Mouse (Mus musculus): ENCODE results near the gene Cdc7. TPM values are rescaled to one million over a fixed set of nuclear protein-coding genes. Genes with fewer than 3 reads are reported as not detected.

The Cdc7 gene
- polyA plus RNA-seq, 1 experiment from 2014 or later, result 39.3 TPM

- Histone ChIP-seq H3K36me3 (replicated peaks; ENCODE audit: control insufficient read depth, insufficient read depth) (no peaks in the 10 kb centered on the region), H3K4me3 (replicated peaks; ENCODE audit: low read length) (no peak overlapping the region), H3K27me3 (ENCODE audit: control insufficient read depth, insufficient read depth, low read length) (no peaks in the 10 kb centered on the region), H3K27ac (no peak overlapping the region), H3K4me2 (replicated peaks) (no peak overlapping the region), H3K9me3 (ENCODE audit: control insufficient read depth, low read length) (no peaks in the 10 kb centered on the region), H3K9ac (no peak overlapping the region), H3K4me1 (replicated peaks; ENCODE audit: control insufficient read depth, insufficient read depth, low read length) (no peaks in the 10 kb centered on the region)
- 98% methylated on average over 3 of the region's 3 CpGs for WGBS
- no peak for DNase-seq (ENCODE audit: low spot score)
- ATAC-seq (ENCODE audit: low FRiP score), result no peak
These were observed 45.6 kb downstream of the Cdc7 start for GRCm38 (mm10) chr5:107009721-107010120.

DNA sequence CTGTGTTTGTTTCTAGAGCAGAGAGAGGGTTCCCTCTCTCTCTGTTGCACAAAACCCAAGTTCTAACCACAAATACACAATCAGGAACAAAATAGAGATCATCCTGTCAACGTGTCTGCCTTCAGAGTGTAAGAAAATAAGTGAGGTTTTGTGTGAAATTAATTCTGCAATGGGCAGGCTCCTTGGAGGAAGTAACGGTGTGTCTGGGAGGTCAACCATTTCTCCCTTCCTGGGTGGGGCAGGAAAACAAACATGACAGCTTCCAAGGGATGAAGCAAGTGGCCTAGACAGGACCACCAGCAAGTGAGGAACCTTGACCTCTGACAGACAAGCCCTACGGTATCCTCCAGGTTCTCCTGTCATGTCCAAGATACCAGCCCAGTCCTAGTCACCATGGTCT lies 46.2 kb downstream of the Cdc7 start:
- H3K4me1 ChIP-seq (replicated peaks; ENCODE audit: control insufficient read depth, insufficient read depth, low read length), result no peaks in the 10 kb centered on the region
- no peaks in the 10 kb centered on the region for H3K9me3 ChIP-seq (ENCODE audit: control insufficient read depth, low read length)
- H3K9ac ChIP-seq, result no peak overlapping the region
- WGBS, result 81% methylated on average over 3 of the region's 3 CpGs
- no peaks in the 10 kb centered on the region for H3K27me3 ChIP-seq (ENCODE audit: control insufficient read depth, insufficient read depth, low read length)
- ATAC-seq (ENCODE audit: low FRiP score) (no peak), DNase-seq (ENCODE audit: low spot score) (no peak)
- no peak overlapping the region for H3K4me2 ChIP-seq (replicated peaks)
- no peak overlapping the region for H3K4me3 ChIP-seq (replicated peaks; ENCODE audit: low read length)
- H3K27ac ChIP-seq, result no peak overlapping the region
- H3K36me3 ChIP-seq (replicated peaks; ENCODE audit: control insufficient read depth, insufficient read depth), result no peaks in the 10 kb centered on the region

GRCm38 (mm10) chr5:107011316-107012029 lies 47.4 kb downstream of the Cdc7 start:
- Histone ChIP-seq H3K9ac (no peak overlapping the region), H3K4me2 (replicated peaks) (no peak overlapping the region), H3K27ac (no peak overlapping the region), H3K36me3 (replicated peaks; ENCODE audit: control insufficient read depth, insufficient read depth) (no peaks in the 10 kb centered on the region), H3K27me3 (ENCODE audit: control insufficient read depth, insufficient read depth, low read length) (no peaks in the 10 kb centered on the region), H3K4me1 (replicated peaks; ENCODE audit: control insufficient read depth, insufficient read depth, low read length) (no peaks in the 10 kb centered on the region), H3K4me3 (replicated peaks; ENCODE audit: low read length) (no peak overlapping the region), H3K9me3 (ENCODE audit: control insufficient read depth, low read length) (no peaks in the 10 kb centered on the region)
- no peak for ATAC-seq (ENCODE audit: low FRiP score)
- DNase-seq (ENCODE audit: low spot score), result no peak
- WGBS, result 62% methylated on average over 7 of the region's 7 CpGs

GRCm38 (mm10) chr5:107012030-107012715 lies 48.1 kb downstream of the Cdc7 start:
- DNase-seq (ENCODE audit: low spot score) (no peak), ATAC-seq (ENCODE audit: low FRiP score) (no peak)
- WGBS, result 54% methylated on average over 11 of the region's 11 CpGs
- Histone ChIP-seq H3K27me3 (ENCODE audit: control insufficient read depth, insufficient read depth, low read length) (no peaks in the 10 kb centered on the region), H3K9me3 (ENCODE audit: control insufficient read depth, low read length) (no peaks in the 10 kb centered on the region), H3K4me1 (replicated peaks; ENCODE audit: control insufficient read depth, insufficient read depth, low read length) (no peaks in the 10 kb centered on the region), H3K27ac (no peak overlapping the region), H3K4me3 (replicated peaks; ENCODE audit: low read length) (no peak overlapping the region), H3K4me2 (replicated peaks) (no peak overlapping the region), H3K36me3 (replicated peaks; ENCODE audit: control insufficient read depth, insufficient read depth) (no peaks in the 10 kb centered on the region), H3K9ac (no peak overlapping the region)

- H3K4me1 ChIP-seq (replicated peaks; ENCODE audit: control insufficient read depth, insufficient read depth, low read length), result no peaks in the 10 kb centered on the region
- H3K9me3 ChIP-seq (ENCODE audit: control insufficient read depth, low read length), result no peaks in the 10 kb centered on the region
- no peaks in the 10 kb centered on the region for H3K27me3 ChIP-seq (ENCODE audit: control insufficient read depth, insufficient read depth, low read length)
- DNase-seq (ENCODE audit: low spot score) (no peak), ATAC-seq (ENCODE audit: low FRiP score) (no peak)
- H3K36me3 ChIP-seq (replicated peaks; ENCODE audit: control insufficient read depth, insufficient read depth), result no peaks in the 10 kb centered on the region
- H3K4me3 ChIP-seq (replicated peaks; ENCODE audit: low read length), result no peak overlapping the region
- no peak overlapping the region for H3K9ac ChIP-seq
- no peak overlapping the region for H3K27ac ChIP-seq
- WGBS, result 66% methylated on average over 2 of the region's 2 CpGs
- no peak overlapping the region for H3K4me2 ChIP-seq (replicated peaks)
These were observed 49.3 kb downstream of the Cdc7 start for GRCm38 (mm10) chr5:107013393-107013792.

- H3K4me1 ChIP-seq (replicated peaks; ENCODE audit: control insufficient read depth, insufficient read depth, low read length), result no peaks in the 10 kb centered on the region
- WGBS, result 89% methylated on average over 7 of the region's 7 CpGs
- no peaks in the 10 kb centered on the region for H3K36me3 ChIP-seq (replicated peaks; ENCODE audit: control insufficient read depth, insufficient read depth)
- no peaks in the 10 kb centered on the region for H3K27me3 ChIP-seq (ENCODE audit: control insufficient read depth, insufficient read depth, low read length)
- ATAC-seq (ENCODE audit: low FRiP score) (no peak), DNase-seq (ENCODE audit: low spot score) (no peak)
- no peak overlapping the region for H3K4me3 ChIP-seq (replicated peaks; ENCODE audit: low read length)
- no peak overlapping the region for H3K27ac ChIP-seq
- H3K4me2 ChIP-seq (replicated peaks), result no peak overlapping the region
- H3K9ac ChIP-seq, result no peak overlapping the region
- no peaks in the 10 kb centered on the region for H3K9me3 ChIP-seq (ENCODE audit: control insufficient read depth, low read length)
These were observed 50.0 kb downstream of the Cdc7 start for GRCm38 (mm10) chr5:107014146-107014545.

DNA sequence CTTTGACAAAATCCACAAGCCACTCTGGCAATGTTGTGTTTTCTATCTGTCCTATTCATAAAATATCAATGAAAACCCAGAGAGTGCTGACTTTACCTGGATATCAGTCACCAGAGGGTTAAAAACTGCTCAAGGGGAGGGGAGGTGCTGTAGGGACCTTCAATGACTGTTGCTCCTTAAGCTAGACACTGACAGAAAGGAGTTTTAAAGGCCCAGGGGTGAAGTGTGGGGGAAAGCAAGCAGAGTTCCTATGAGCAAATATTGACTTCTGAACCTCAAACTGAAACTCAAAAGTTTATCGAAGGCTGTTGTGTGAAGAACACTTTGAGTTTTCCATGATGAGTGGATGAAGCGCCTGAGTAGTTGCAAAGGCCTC lies 50.9 kb downstream of the Cdc7 start:
- no peak for DNase-seq (ENCODE audit: low spot score)
- Histone ChIP-seq H3K9me3 (ENCODE audit: control insufficient read depth, low read length) (no peaks in the 10 kb centered on the region), H3K4me3 (replicated peaks; ENCODE audit: low read length) (no peak overlapping the region), H3K27me3 (ENCODE audit: control insufficient read depth, insufficient read depth, low read length) (no peaks in the 10 kb centered on the region), H3K4me1 (replicated peaks; ENCODE audit: control insufficient read depth, insufficient read depth, low read length) (no peaks in the 10 kb centered on the region), H3K27ac (no peak overlapping the region), H3K9ac (no peak overlapping the region), H3K36me3 (replicated peaks; ENCODE audit: control insufficient read depth, insufficient read depth) (no peaks in the 10 kb centered on the region), H3K4me2 (replicated peaks) (no peak overlapping the region)
- ATAC-seq (ENCODE audit: low FRiP score), result no peak
- 81% methylated on average over 2 of the region's 2 CpGs for WGBS

DNA sequence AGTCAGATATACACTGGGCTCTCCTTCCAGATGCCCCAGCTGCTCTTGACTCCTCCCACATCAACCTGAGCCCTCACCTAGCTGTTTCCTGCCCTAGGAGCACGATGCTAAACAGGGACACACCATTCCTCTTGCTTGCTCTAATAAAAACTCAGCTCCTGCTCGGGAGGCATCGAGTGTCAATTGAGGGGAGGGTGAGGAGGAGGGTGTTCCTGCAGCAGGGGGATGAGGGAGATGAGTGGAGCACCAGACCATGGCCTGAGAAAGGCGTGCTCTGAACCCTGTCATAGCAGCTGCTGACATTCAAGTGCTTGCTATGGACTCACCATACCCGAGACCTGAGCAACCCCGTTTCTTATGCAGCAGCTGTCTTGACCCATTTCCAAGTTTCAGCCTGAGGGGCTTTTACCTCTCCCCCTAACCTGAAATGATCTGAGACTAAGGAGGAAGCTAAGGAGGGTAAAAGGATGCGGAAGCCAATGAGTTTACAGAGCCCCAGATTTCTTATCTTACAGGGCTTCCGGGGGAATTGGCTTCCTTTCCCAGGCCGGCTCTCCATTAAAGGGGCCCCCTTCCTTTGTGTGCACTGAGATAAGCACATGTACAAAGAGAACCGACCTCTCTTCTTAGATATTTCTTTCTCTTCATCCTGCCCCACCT lies 51.4 kb downstream of the Cdc7 start:
- Histone ChIP-seq H3K9ac (no peak overlapping the region), H3K4me3 (replicated peaks; ENCODE audit: low read length) (no peak overlapping the region), H3K27me3 (ENCODE audit: control insufficient read depth, insufficient read depth, low read length) (no peaks in the 10 kb centered on the region), H3K4me2 (replicated peaks) (no peak overlapping the region), H3K27ac (no peak overlapping the region), H3K4me1 (replicated peaks; ENCODE audit: control insufficient read depth, insufficient read depth, low read length) (no peaks in the 10 kb centered on the region), H3K36me3 (replicated peaks; ENCODE audit: control insufficient read depth, insufficient read depth) (no peaks in the 10 kb centered on the region), H3K9me3 (ENCODE audit: control insufficient read depth, low read length) (no peaks in the 10 kb centered on the region)
- no peak for DNase-seq (ENCODE audit: low spot score)
- no peak for ATAC-seq (ENCODE audit: low FRiP score)
- 45% methylated on average over 10 of the region's 10 CpGs for WGBS

- H3K27ac ChIP-seq, result no peak overlapping the region
These were observed 52.4 kb downstream of the Cdc7 start for GRCm38 (mm10) chr5:107016538-107016937.

More at GRCm38 (mm10) chr5:107016538-107016937, 52.4 kb downstream of the Cdc7 start:
- Histone ChIP-seq H3K27me3 (ENCODE audit: control insufficient read depth, insufficient read depth, low read length) (no peaks in the 10 kb centered on the region), H3K36me3 (replicated peaks; ENCODE audit: control insufficient read depth, insufficient read depth) (no peaks in the 10 kb centered on the region), H3K9me3 (ENCODE audit: control insufficient read depth, low read length) (no peaks in the 10 kb centered on the region), H3K4me2 (replicated peaks) (no peak overlapping the region), H3K4me3 (replicated peaks; ENCODE audit: low read length) (no peak overlapping the region), H3K4me1 (replicated peaks; ENCODE audit: control insufficient read depth, insufficient read depth, low read length) (no peaks in the 10 kb centered on the region), H3K9ac (no peak overlapping the region)
- 83% methylated on average over 4 of the region's 4 CpGs for WGBS
- no peak for DNase-seq (ENCODE audit: low spot score)
- ATAC-seq (ENCODE audit: low FRiP score), result no peak
